ENCODE assay signal across 17 mouse cellular contexts in the genomic region with DNA sequence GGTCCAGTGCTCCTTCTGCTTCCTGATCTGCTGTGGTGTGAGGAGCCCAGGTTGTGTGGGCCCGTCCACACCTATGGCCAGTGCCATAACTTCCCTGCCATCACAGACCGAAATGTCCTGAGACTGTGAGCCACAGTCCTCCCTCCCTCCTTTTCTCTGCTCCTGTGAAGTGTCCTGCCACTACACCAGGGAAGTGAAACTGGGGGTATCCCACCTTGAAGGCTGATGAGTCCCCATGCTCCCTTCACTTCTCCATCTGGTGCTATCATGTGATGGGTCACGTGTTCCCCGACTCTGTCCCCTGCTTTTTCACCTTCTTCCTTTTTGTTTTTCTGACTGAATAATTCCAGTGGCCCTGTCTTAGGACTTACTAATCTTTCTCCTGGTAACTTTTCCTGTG. TPM values are rescaled to one million over a fixed set of nuclear protein-coding genes. Genes with fewer than 3 reads are reported as not detected.
DNase-seq lines count a peak whose midpoint lies in the region; ATAC-seq and TF ChIP-seq lines count a peak whose summit lies in the region.
"Not testable (repeated sequence)": the region's sequence is repeated elsewhere in the genome, so short reads cannot be mapped to it uniquely, and the experiment has no call there.
"Had no signal": no experiment of that assay in that cellular context is flagged by ENCODE, and none has a peak within 500 bp of the region (broad histone marks: within the 10 kb centered on the region; RNA-seq: fewer than 3 reads in every experiment).

No protein-coding gene starts in this region.

- not testable (repeated sequence) for H3K9ac ChIP-seq in CH12.LX (ENCODE audit: insufficient read depth, low read depth); forebrain, embryonic 11.5 days (ENCODE audit: low read length); heart, embryonic 11.5 days (ENCODE audit: low read depth, low read length); kidney, embryonic 14.5 days (ENCODE audit: low read depth, low read length); kidney, postnatal 0 days (ENCODE audit: low read depth, low read length); midbrain, embryonic 11.5 days (ENCODE audit: low read length)

- H3K9me3 ChIP-seq in CH12.LX (replicated peaks; ENCODE audit: low read length); forebrain, embryonic 11.5 days (ENCODE audit: control insufficient read depth, low read length); heart, embryonic 11.5 days (replicated peaks; ENCODE audit: control insufficient read depth, low read length); kidney, embryonic 14.5 days (ENCODE audit: control insufficient read depth, low read length); kidney, postnatal 0 days (replicated peaks; ENCODE audit: low read length); midbrain, embryonic 11.5 days (ENCODE audit: control insufficient read depth, low read length): not testable (repeated sequence)

- not testable (repeated sequence) for H3K36me3 ChIP-seq in CH12.LX (replicated peaks in 1 of 2; ENCODE audit: control insufficient read depth in 1 of 2, insufficient read depth in 1 of 2, low read length in 1 of 2); forebrain, embryonic 11.5 days (ENCODE audit: control insufficient read depth, insufficient read depth, low read length); heart, embryonic 11.5 days (ENCODE audit: control insufficient read depth, insufficient read depth, low read length); kidney, embryonic 14.5 days (ENCODE audit: control insufficient read depth, insufficient read depth, low read length); kidney, postnatal 0 days (ENCODE audit: insufficient read depth, low read length); midbrain, embryonic 11.5 days (ENCODE audit: control insufficient read depth, insufficient read depth, low read length)

- not testable (repeated sequence) for H3K4me2 ChIP-seq in CH12.LX (ENCODE audit: insufficient read depth, low read depth, poor library complexity, severe bottlenecking); forebrain, embryonic 11.5 days (ENCODE audit: low read depth, low read length, severe bottlenecking); heart, embryonic 11.5 days; kidney, embryonic 14.5 days (replicated peaks; ENCODE audit: low read depth, low read length); kidney, postnatal 0 days (ENCODE audit: low read length); midbrain, embryonic 11.5 days

- not testable (repeated sequence) for ATAC-seq in forebrain, embryonic 11.5 days (replicated peaks; ENCODE audit: low FRiP score)
- ATAC-seq in heart, embryonic 11.5 days (replicated peaks; ENCODE audit: insufficient number of reproducible peaks, low FRiP score, low TSS enrichment), result 0 out of 2 replicates have a peak, but pooled peaks have one; percentile 46
- ATAC-seq in kidney, embryonic 14.5 days (ENCODE audit: low FRiP score, low TSS enrichment), result 0 out of 2 replicates have a peak, but pooled peaks have one; percentile 39
- ATAC-seq in kidney, postnatal 0 days (replicated peaks; ENCODE audit: low FRiP score, low read depth), result peak; percentile 43; the same call in 1 of the 2 replicates
- 0 out of 2 replicates have a peak, but pooled peaks have one; percentile 24 for ATAC-seq in midbrain, embryonic 11.5 days (ENCODE audit: low FRiP score)

- TF ChIP-seq CTCF in CH12.LX (conservative IDR thresholded peaks at IDR 0.05 in 1 of 2, IDR thresholded peaks at IDR 0.05 in 1 of 2; ENCODE audit: low read depth in 2 of 2, low read length in 2 of 2); kidney, postnatal 0 days (IDR thresholded peaks at IDR 0.05; ENCODE audit: low read depth): not testable (repeated sequence)

- H3K27me3 ChIP-seq in CH12.LX (replicated peaks); forebrain, embryonic 11.5 days (ENCODE audit: control insufficient read depth, insufficient read depth, low read length); heart, embryonic 11.5 days (ENCODE audit: control insufficient read depth, insufficient read depth, low read length); kidney, embryonic 14.5 days (ENCODE audit: control insufficient read depth, insufficient read depth, low read length); kidney, postnatal 0 days (ENCODE audit: insufficient read depth, low read length); midbrain, embryonic 11.5 days (ENCODE audit: control insufficient read depth, insufficient read depth, low read length): not testable (repeated sequence)

- in situ Hi-C loops in CH12.LX (cut with MboI; ENCODE audit: low pct_ligation_motif_present, low pct_unique_long_range_greater_than_20kb, low sequenced_read_pairs), result not testable (repeated sequence)

- not testable (repeated sequence) for H3K4me1 ChIP-seq in CH12.LX (ENCODE audit: control insufficient read depth in 1 of 2, insufficient read depth in 2 of 2); forebrain, embryonic 11.5 days (replicated peaks; ENCODE audit: control insufficient read depth, insufficient read depth, low read length); heart, embryonic 11.5 days (ENCODE audit: control insufficient read depth, insufficient read depth, low read length); kidney, embryonic 14.5 days (ENCODE audit: control insufficient read depth, insufficient read depth, low read length); kidney, postnatal 0 days (replicated peaks; ENCODE audit: insufficient read depth, low read length); midbrain, embryonic 11.5 days (ENCODE audit: control insufficient read depth, insufficient read depth, low read length)

- WGBS in forebrain, embryonic 11.5 days, result 92% methylated on average over 2 of the region's 4 CpGs
- 85% methylated on average over 2 of the region's 4 CpGs for WGBS in heart, embryonic 11.5 days (ENCODE audit: insufficient replicate concordance)
- WGBS in kidney, embryonic 14.5 days, result 83% methylated on average over 2 of the region's 4 CpGs
- WGBS in kidney, postnatal 0 days, result no CpG with 5 or more reads among the region's 4 CpGs
- no CpG with 5 or more reads among the region's 4 CpGs for WGBS in midbrain, embryonic 11.5 days

- TF ChIP-seq EP300 in CH12.LX (IDR thresholded peaks at IDR 0.05; ENCODE audit: low read length), result not testable (repeated sequence)

- not testable (repeated sequence) for H3K4me3 ChIP-seq in CH12.LX (replicated peaks in 1 of 3; ENCODE audit: low read depth in 2 of 3, low read length in 2 of 3, poor library complexity in 1 of 3); forebrain, embryonic 11.5 days (ENCODE audit: low read depth, low read length); heart, embryonic 11.5 days (ENCODE audit: low read depth, low read length); kidney, embryonic 14.5 days (ENCODE audit: low read length); kidney, postnatal 0 days (replicated peaks; ENCODE audit: low read depth, low read length); midbrain, embryonic 11.5 days (ENCODE audit: low read depth, low read length)

- dilution Hi-C loops in CH12.LX (cut with MboI; ENCODE audit: extremely low pct_ligation_motif_present, extremely low pct_unique_long_range_greater_than_20kb, low sequenced_read_pairs), result not testable (repeated sequence)

- not testable (repeated sequence) for TF ChIP-seq RAD21 in CH12.LX (IDR thresholded peaks at IDR 0.05; ENCODE audit: low read depth, low read length)

- not testable (repeated sequence) for TF ChIP-seq POLR2A in CH12.LX (IDR thresholded peaks at IDR 0.05; ENCODE audit: low read depth, low read length)

- peak; percentile 5 for DNase-seq in CH12.LX (ENCODE audit: extremely low read depth)
- peak; percentile 24 for DNase-seq in forebrain, embryonic 11.5 days (ENCODE audit: low spot score)
- not testable (repeated sequence) for DNase-seq in kidney, postnatal 0 days (ENCODE audit: low spot score); midbrain, embryonic 11.5 days (ENCODE audit: low spot score, missing footprints)

- not testable (repeated sequence) for H3K27ac ChIP-seq in CH12.LX (ENCODE audit: insufficient read depth, low read depth); forebrain, embryonic 11.5 days (ENCODE audit: low read depth, low read length); heart, embryonic 11.5 days (ENCODE audit: low read depth, low read length); kidney, embryonic 14.5 days (ENCODE audit: low read depth, low read length); kidney, postnatal 0 days; midbrain, embryonic 11.5 days (ENCODE audit: low read depth, low read length)

- not testable (repeated sequence) for H3K79me2 ChIP-seq in CH12.LX (replicated peaks; ENCODE audit: control insufficient read depth, extremely low read depth, insufficient read depth, poor library complexity, severe bottlenecking)

RNA-seq across cellular contexts. Expression of a gene that starts 32.1 kb away (rescaled TPM):
- total RNA-seq in CH12.LX (2012; rRNA removed) (0.13 TPM in 1 of 2 replicates, not detected in the other), CH12.LX (2014; rRNA removed) (not detected in 2 replicates)
- polyA plus RNA-seq in CH12.LX (2012; ENCODE audit: insufficient read length, low read depth), result not detected in 2 replicates
- polyA plus RNA-seq in forebrain, embryonic 11.5 days (2014; fragmentation: Nextera tagmentation; extraction: Ambion mirVana), result 0.16 TPM in 1 of 2 replicates, not detected in the other
- not detected in 2 replicates for polyA plus RNA-seq in heart, embryonic 11.5 days (2014; fragmentation: Nextera tagmentation; extraction: Ambion mirVana)
- 0.23 TPM in 1 of 2 replicates, not detected in the other for polyA plus RNA-seq in kidney, embryonic 14.5 days (2014; fragmentation: Nextera tagmentation; extraction: Ambion mirVana)
- polyA plus RNA-seq in kidney, postnatal 0 days (2015; fragmentation: Nextera tagmentation; extraction: Ambion mirVana), result 0.16 and 0.23 TPM in 2 replicates
- polyA plus RNA-seq in midbrain, embryonic 11.5 days (2014; fragmentation: Nextera tagmentation; extraction: Ambion mirVana), result not detected in 2 replicates
- total RNA-seq: MEL had no signal
- polyA plus RNA-seq: CD4-positive, CD25-positive, alpha-beta regulatory T cell, adult 4 months; embryonic facial prominence, embryonic 10.5 days; embryonic facial prominence, embryonic 12.5 days; embryonic facial prominence, embryonic 14.5 days; forebrain, embryonic 16.5 days had no signal

RNA-seq across cellular contexts. Expression of a gene that starts 38.6 kb away (rescaled TPM):
- total RNA-seq in CH12.LX (2012; rRNA removed) (0.55 and 0.71 TPM in 2 replicates), CH12.LX (2014; rRNA removed) (2.2 and 2.7 TPM in 2 replicates)
- polyA plus RNA-seq in CH12.LX (2012; ENCODE audit: insufficient read length, low read depth), result 2.0 and 2.4 TPM in 2 replicates
- not detected in 2 replicates for polyA plus RNA-seq in forebrain, embryonic 11.5 days (2014; fragmentation: Nextera tagmentation; extraction: Ambion mirVana)
- polyA plus RNA-seq in heart, embryonic 11.5 days (2014; fragmentation: Nextera tagmentation; extraction: Ambion mirVana), result not detected in 2 replicates
- 0.21 TPM in 1 of 2 replicates, not detected in the other for polyA plus RNA-seq in kidney, embryonic 14.5 days (2014; fragmentation: Nextera tagmentation; extraction: Ambion mirVana)
- not detected in 2 replicates for polyA plus RNA-seq in kidney, postnatal 0 days (2015; fragmentation: Nextera tagmentation; extraction: Ambion mirVana)
- not detected in 2 replicates for polyA plus RNA-seq in midbrain, embryonic 11.5 days (2014; fragmentation: Nextera tagmentation; extraction: Ambion mirVana)
- total RNA-seq: MEL had no signal
- polyA plus RNA-seq: CD4-positive, CD25-positive, alpha-beta regulatory T cell, adult 4 months; cortical plate, adult 2 months; embryonic facial prominence, embryonic 10.5 days; embryonic facial prominence, embryonic 12.5 days; embryonic facial prominence, embryonic 14.5 days; forebrain, embryonic 12.5 days; forebrain, embryonic 14.5 days had no signal

RNA-seq across cellular contexts. Expression of a gene that starts 40.9 kb away (rescaled TPM):
- total RNA-seq in CH12.LX (2012; rRNA removed) (5.6 and 6.1 TPM in 2 replicates), CH12.LX (2014; rRNA removed) (3.2 and 3.3 TPM in 2 replicates)
- 7.8 and 8.0 TPM in 2 replicates for polyA plus RNA-seq in CH12.LX (2012; ENCODE audit: insufficient read length, low read depth)
- 0.23 TPM in 1 of 2 replicates, not detected in the other for polyA plus RNA-seq in forebrain, embryonic 11.5 days (2014; fragmentation: Nextera tagmentation; extraction: Ambion mirVana)
- 0.19 TPM in 1 of 2 replicates, not detected in the other for polyA plus RNA-seq in heart, embryonic 11.5 days (2014; fragmentation: Nextera tagmentation; extraction: Ambion mirVana)
- polyA plus RNA-seq in kidney, embryonic 14.5 days (2014; fragmentation: Nextera tagmentation; extraction: Ambion mirVana), result not detected in 2 replicates
- 0.10 and 0.12 TPM in 2 replicates for polyA plus RNA-seq in kidney, postnatal 0 days (2015; fragmentation: Nextera tagmentation; extraction: Ambion mirVana)
- polyA plus RNA-seq in midbrain, embryonic 11.5 days (2014; fragmentation: Nextera tagmentation; extraction: Ambion mirVana), result not detected in 2 replicates
- total RNA-seq: adrenal gland, postnatal 10 days; ES-E14 had no signal
- polyA plus RNA-seq: CD4-positive, CD25-positive, alpha-beta regulatory T cell, adult 4 months; cortical plate, adult 2 months; embryonic facial prominence, embryonic 10.5 days; embryonic facial prominence, embryonic 12.5 days; embryonic facial prominence, embryonic 14.5 days; forebrain, embryonic 12.5 days had no signal
